Mouse (Mus musculus): ENCODE measurements around the gene Setd1a.

The Setd1a gene

GRCm38 (mm10) chr7:127776426-127776825 is at the start of gene Setd1a:
Gene Setd1a, plus strand, starts transcription at chr7:127776670.
- in situ Hi-C loops (cut with MboI, MseI) = no loop called here

DNA sequence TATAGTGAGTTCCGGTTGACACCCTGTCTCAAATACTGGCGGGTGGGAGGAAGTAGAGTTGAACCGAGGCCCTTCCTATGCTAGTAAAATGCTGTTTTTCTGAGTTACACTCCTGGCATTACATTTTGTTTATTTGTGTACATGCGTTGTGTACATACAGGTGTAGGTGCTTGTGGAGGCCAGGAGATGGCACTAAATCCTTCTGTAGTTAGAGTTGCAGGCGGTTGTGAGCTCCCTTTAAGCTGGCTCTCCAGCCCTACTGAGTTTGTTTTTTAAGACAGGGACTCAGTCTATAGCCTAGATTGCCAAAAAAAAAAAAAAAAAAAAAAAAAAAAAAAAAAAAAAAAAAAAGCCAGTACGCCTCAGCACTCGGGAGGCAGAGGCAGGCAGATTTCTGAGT is 48.6 kb upstream of the Setd1a start:
- in situ Hi-C loops (cut with MboI, MseI) = loop anchor here (25.0 kb wide), 1 partner anchor 1766 kb away; no protein-coding TSS in a partner anchor

- in situ Hi-C loops (cut with MboI, MseI) = loop anchor here (25.0 kb wide), 1 partner anchor 1768 kb away; no protein-coding TSS in a partner anchor
These were observed 46.3 kb upstream of the Setd1a start for GRCm38 (mm10) chr7:127730170-127730569.

GRCm38 (mm10) chr7:127732066-127732465 is 44.4 kb upstream of the Setd1a start, which contains the start of gene Ctf2:
Gene Ctf2, minus strand, starts transcription at chr7:127732166.
- in situ Hi-C loops (cut with MboI, MseI) = loop anchor here (25.0 kb wide), 1 partner anchor 1770 kb away; no protein-coding TSS in a partner anchor

DNA sequence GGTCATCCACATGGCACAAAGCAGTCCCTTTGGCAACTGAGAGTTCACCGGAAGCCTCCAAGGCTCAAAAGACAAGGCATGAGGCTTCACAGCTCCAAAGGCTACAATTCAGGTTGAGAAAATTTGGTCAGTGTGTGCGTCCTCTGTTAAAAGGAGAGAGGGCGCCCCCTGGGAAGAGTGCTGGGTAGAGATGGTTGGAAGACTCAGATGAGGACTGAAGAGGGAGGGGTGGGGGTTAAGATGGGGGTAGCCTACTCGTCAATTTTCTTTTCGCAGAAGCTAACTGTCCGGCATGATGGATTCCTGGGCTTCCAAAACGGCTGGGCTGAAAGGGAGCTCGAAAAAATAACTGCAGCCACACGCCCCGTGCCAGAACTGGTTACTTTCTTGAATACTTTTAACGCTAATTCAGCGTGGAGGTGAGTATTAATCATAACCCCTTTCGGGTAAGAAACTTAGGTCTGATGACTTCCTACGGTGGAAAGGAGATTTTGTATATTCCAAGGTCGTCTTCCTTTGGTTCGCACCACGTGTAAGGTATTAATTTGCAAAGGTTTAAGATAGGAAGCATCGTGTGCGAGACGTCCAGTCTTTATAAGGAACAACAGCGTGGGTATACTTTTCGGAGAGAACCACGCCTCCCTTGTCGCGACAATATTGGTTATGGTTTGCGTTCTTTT is 32.0 kb upstream of the Setd1a start, which contains the start of gene Fbxl19:
Gene Fbxl19, plus strand, starts transcription at position 178 of the 680 bp plus-strand sequence.
- in situ Hi-C loops (cut with MboI, MseI) = loop anchor here (25.0 kb wide), 1 partner anchor 1782 kb away; no protein-coding TSS in a partner anchor

DNA sequence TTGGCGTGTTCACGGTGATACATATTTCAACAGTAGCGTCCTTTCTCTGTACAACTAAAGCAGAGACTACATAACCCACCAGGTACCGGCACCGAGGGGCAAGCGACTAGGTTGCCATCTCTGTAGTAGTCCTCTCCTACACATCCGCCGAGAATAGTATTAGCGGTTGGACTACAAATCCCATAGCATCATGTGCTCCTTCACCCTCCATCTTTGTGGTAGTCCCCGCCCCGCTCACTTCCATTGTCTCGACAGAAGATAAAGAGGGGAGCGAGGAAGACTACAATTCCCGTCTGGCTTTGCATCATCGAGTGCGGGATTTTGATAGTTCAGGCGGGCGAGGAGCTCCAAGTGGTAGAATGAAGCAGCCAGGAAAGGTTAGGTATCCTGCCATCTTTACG is 31.2 kb upstream of the Setd1a start:
- in situ Hi-C loops (cut with MboI, MseI) = loop anchor here (25.0 kb wide), 1 partner anchor 1783 kb away; no protein-coding TSS in a partner anchor

GRCm38 (mm10) chr7:127745652-127746493 is 30.6 kb upstream of the Setd1a start:
- in situ Hi-C loops (cut with MboI, MseI) = loop anchor here (25.0 kb wide), 1 partner anchor 1784 kb away; no protein-coding TSS in a partner anchor

GRCm38 (mm10) chr7:127746494-127747491 is 29.7 kb upstream of the Setd1a start:
- in situ Hi-C loops (cut with MboI, MseI) = loop anchor here (25.0 kb wide), 1 partner anchor 1784 kb away; no protein-coding TSS in a partner anchor

DNA sequence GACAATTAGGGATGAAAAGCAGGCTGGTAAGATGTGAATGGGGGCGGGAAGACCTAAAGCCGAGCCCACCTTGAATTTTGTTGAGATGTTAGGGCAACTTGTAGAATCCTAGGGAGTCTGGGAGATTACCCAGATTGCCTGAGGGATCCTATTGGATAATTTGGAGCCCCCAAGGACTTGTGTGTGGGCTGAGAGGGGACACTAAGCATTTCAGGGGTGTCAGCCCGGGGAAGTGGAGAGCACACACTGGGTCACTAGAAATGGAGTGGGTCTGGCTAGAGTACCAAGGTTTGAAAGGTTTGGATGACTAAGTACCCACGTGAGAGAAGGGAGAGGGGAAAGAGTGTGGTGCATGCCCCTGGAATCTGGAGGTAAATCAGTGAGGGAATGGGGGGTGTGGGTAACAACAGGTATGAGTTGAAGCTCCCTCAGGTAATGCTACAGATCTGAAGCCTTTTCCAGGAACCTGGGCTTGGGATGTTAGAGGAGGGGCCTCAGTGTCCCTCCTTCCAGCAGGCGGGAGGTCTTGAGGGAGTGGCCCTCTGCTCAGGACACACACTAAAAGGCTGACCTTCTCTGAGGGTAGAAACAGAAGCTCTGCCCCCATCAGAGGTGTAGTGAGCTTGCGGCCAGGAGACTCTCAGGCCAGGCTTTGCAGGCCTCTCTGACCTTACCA is 28.8 kb upstream of the Setd1a start:
- in situ Hi-C loops (cut with MboI, MseI) = loop anchor here (25.0 kb wide), 1 partner anchor 1785 kb away; no protein-coding TSS in a partner anchor

DNA sequence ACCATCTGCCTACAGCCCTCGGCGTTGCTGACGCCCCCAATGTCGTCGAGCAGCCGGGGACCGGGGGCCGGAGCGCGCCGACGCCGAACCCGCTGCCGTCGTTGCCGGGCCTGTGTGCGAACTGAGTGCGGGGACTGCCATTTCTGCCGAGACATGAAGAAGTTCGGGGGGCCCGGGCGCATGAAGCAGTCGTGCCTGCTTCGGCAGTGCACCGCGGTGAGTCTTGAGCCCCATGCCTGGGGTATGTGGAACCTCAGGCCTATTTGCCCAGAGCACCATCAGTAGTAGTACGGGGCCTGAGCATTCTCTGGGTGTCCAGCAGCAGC is 28.3 kb upstream of the Setd1a start:
- in situ Hi-C loops (cut with MboI, MseI) = loop anchor here (25.0 kb wide), 1 partner anchor 1786 kb away; no protein-coding TSS in a partner anchor

- in situ Hi-C loops (cut with MboI, MseI) = loop anchor here (10.0 kb wide), 1 partner anchor 86 kb away; no protein-coding TSS in a partner anchor
These were observed 26.0 kb upstream of the Setd1a start for GRCm38 (mm10) chr7:127750131-127751127.

GRCm38 (mm10) chr7:127751619-127752018 is 24.9 kb upstream of the Setd1a start:
- in situ Hi-C loops (cut with MboI, MseI) = loop anchor here (10.0 kb wide), 1 partner anchor 87 kb away; no protein-coding TSS in a partner anchor

- in situ Hi-C loops (cut with MboI, MseI) = loop anchor here (10.0 kb wide), 1 partner anchor 87 kb away; no protein-coding TSS in a partner anchor
These were observed 24.4 kb upstream of the Setd1a start for GRCm38 (mm10) chr7:127752069-127752468.

- in situ Hi-C loops (cut with MboI, MseI) = loop anchor here (10.0 kb wide), 1 partner anchor 88 kb away; no protein-coding TSS in a partner anchor
These were observed 23.3 kb upstream of the Setd1a start for GRCm38 (mm10) chr7:127753158-127753557.

- in situ Hi-C loops (cut with MboI, MseI) = loop anchor here (10.0 kb wide), 1 partner anchor 89 kb away; no protein-coding TSS in a partner anchor
These were observed 22.7 kb upstream of the Setd1a start for GRCm38 (mm10) chr7:127753741-127754140.

- in situ Hi-C loops (cut with MboI, MseI) = loop anchor here (10.0 kb wide), 1 partner anchor 95 kb away; no protein-coding TSS in a partner anchor
These were observed 16.8 kb upstream of the Setd1a start for GRCm38 (mm10) chr7:127759716-127760115.

- in situ Hi-C loops (cut with MboI, MseI) = no loop called here
These were observed 16.0 kb upstream of the Setd1a start for GRCm38 (mm10) chr7:127760478-127760877.

GRCm38 (mm10) chr7:127761026-127761425 is 15.4 kb upstream of the Setd1a start:
- in situ Hi-C loops (cut with MboI, MseI) = no loop called here

- in situ Hi-C loops (cut with MboI, MseI) = no loop called here
These were observed 12.8 kb upstream of the Setd1a start for GRCm38 (mm10) chr7:127763642-127764041.

Measured in T-helper 2 cell (primary cell).